Mouse (Mus musculus): ENCODE results near the gene Eqtn.

Eqtn gene

DNA sequence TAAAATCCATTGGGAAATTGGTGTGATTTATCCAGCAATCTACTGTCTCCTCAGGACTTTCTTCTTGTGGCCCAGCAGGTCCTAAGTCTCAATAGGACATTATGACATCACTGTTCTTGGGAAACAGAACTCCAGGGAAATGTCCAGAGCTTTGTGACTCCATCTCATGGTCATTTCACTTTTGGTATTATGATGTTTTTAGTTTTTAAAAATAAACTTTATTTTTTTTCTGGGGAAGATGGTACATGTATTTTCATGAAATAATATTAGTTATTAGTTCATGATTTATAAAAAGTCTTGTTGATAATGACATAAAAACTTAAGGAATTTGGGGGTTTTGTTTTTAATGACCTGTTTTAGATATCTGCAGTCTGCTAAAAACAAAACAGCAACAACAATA is at the start of gene Eqtn:
Eqtn (minus strand) TSS at position 101 of the 400 bp plus-strand sequence.
- in situ Hi-C loops (cut with MboI, MseI), result no loop called here

DNA sequence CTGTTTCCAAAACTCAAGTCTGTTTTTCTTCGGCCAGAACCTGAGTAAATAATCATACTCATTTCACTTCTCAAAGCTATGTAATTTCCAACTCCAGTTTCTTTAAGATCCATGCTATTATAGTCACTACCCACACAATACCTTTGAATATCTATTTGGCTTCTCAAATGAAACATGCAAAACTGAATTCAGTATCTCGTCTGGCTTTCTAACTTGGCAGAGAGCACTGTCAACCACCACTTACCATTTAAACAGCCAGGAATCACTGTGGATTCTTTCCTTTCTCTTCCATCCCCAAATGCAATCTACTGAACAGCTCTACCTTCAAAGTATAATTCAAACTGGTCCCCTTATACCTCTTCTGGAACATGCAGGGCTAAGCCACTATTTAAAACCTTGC is 44.7 kb upstream of the Eqtn start:
- in situ Hi-C loops (cut with MboI, MseI), result loop anchor here (25.0 kb wide), 1 partner anchor 386 kb away; no protein-coding TSS in a partner anchor

DNA sequence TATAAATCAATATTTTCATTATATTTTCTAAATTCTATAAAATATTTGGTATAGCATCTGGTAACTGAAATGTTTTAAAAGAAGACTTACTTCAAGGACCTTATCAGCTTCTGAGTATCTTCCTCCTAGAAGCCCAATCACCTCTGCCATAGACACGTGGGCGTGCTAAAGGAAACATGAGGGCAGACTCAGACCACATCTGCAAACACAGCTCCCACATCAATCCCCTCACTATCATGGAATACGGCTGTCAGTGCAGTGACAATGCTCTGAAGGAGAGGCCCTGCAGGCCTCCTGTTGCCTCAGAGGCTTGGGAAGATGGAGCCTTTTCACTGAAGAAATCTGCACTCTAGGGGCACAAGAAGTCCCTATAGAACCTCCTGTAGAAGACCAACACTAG is 24.1 kb upstream of the Eqtn start:
- in situ Hi-C loops (cut with MboI, MseI), result loop anchor here (25.0 kb wide), 1 partner anchor 365 kb away; no protein-coding TSS in a partner anchor

DNA sequence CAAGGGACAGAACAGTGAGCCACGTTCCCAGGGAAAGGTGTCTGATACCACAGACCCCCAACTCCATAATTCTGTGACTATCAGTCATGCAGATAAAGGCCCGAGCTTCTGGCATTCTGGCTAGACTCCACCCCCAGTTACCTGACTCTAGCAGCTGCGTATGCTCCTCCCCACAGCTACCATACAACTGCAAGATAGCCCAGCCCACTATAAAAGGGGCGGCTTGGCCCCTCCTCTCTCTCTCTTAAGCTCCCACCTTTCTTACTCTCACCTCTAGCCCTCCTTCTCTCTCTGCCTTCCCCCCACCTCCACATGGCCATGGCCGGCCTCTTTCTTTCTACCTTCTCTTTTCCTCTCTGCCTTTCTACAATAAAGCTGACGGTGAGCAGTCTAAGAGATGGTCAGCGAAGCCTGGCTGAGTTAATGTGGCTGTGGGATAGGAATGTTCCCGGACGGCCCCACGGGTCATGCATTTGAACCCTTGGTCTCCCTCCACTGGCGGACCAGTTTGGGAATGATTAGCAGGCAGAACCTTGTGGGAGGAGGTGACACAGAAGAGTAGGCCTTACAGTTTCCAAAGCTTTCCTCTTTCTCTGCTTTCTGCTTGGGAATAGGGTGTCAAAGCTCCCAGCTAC is 12.7 kb upstream of the Eqtn start:
- in situ Hi-C loops (cut with MboI, MseI), result no loop called here

GRCm38 (mm10) chr4:94901780-94902179 is 26.9 kb downstream of the Eqtn start:
- in situ Hi-C loops (cut with MboI, MseI), result no loop called here

GRCm38 (mm10) chr4:94900744-94901143 is 27.9 kb downstream of the Eqtn start:
- in situ Hi-C loops (cut with MboI, MseI), result no loop called here
